Mouse (Mus musculus) thymus, postnatal 0 days (tissue): ENCODE measurements around the gene Hps6. TPM values are rescaled to one million over a fixed set of nuclear protein-coding genes. Genes with fewer than 3 reads are reported as not detected.

ENCODE experiments used
- DNase-seq: peaks from one replicate; pipeline ENCODE4 v3.0.0-alpha.2; 2015; ENCODE audit warnings: low spot score
- polyA plus RNA-seq: library from polyadenylated mRNA; unstranded; fragments of >200 nt; fragmentation: Nextera tagmentation; extraction: Ambion mirVana; gene quantifications from 2 replicates; pipeline ENCODE4 v1.2.1, GENCODE M21; 2015

Gene Hps6
- polyA plus RNA-seq, 1 experiment from 2014 or later: 7.5 TPM

GRCm38 (mm10) chr19:46029652-46030051 is 26.3 kb downstream of the Hps6 start:
- DNase-seq: no peak

DNA sequence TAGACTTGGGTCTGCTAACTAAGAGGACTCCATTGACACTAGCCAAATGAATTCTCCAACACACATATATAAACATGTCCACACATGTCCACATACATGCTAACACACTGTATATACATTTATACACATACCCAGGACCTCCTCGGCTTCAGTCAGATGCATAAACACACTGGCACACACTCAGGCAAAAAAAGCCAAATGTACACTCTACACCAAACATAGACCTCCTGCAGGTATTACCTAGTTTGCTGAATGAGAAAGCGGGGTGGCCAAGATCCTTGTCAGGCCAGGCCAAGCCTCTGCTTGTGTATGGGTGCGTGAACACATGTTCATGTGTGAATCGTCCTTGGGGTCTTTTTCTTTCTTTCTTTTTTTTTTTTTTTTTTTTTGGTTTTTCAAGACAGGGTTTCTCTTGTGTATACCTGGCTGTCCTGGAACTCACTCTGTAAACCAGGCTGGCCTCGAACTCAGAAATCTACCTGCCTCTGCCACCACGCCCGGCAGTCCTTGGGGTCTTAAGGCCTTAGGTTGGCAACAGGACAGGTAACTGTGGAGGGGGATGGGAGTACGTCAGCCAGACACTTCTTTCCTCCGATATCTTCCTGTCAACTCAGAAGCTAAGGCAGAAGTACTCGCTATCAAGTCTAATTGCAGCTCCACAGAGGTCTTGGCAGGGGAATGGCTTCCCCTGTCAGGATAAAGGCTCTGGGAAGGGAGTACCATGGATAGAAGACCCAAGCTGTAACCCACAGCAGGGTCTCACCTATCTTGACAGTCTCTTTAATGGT is 27.1 kb downstream of the Hps6 start:
- DNase-seq: no peak

- no peak for DNase-seq
Observed at GRCm38 (mm10) chr19:46031689-46032432, 28.6 kb downstream of the Hps6 start.

- DNase-seq: no peak
Observed at GRCm38 (mm10) chr19:46032731-46033510, 29.6 kb downstream of the Hps6 start.

DNA sequence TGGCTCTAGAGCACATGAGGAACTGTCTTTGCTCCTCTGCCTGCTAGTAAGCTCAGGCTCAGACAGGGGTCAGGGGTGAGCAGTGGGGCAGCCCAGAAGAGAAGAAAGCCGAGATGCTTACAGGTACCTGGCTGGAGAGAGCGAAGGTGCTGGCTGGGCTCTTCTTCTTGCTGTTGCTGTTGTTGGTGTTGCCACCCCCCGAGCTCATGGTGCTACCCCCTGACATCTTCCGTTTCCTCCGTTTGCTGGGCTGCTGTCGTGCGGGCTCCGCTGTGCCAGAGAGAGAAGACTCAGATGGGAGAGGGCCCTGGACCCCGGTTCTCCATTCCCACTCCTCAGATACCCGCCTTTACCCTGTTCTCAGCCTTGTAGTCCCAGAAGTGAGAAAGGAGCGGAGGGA is 30.6 kb downstream of the Hps6 start:
- no peak for DNase-seq

GRCm38 (mm10) chr19:46035971-46036370 is 32.7 kb downstream of the Hps6 start:
- no peak for DNase-seq

DNA sequence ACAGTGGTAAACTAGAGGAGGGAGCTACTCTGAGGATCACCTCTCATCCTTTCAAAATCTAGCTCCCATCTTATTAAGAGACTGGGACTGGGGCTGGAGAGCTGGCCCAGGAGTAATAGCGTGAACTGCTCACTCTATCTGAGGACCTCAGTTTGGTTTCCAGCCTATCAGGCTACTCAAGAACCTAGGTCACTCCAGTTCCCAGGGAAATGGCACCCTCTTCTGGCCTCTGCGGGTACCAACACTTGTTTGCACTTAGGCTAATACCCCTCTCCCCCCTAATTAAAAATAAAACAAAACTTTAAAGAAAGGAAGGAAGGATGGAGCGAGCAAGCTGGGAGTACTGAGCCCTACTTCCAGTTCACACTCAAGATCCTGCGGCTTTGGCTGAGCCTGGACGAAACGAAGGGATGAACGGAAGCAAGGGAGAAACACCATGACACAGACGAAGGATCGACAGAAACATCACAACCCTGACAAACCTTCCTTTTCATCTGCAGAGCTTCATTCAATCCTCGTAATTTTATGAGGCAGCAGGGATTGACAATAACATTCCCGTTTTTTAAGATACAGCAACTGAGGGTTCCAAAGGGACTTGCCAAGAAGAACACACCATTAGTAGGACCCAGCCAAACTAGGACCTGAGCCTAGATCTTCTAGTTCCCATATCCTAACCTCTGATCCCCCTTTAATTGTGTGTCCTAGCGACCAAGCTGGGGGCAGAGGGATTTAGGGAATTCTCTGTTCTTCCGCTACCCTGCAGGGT is 33.4 kb downstream of the Hps6 start:
- no peak for DNase-seq

DNA sequence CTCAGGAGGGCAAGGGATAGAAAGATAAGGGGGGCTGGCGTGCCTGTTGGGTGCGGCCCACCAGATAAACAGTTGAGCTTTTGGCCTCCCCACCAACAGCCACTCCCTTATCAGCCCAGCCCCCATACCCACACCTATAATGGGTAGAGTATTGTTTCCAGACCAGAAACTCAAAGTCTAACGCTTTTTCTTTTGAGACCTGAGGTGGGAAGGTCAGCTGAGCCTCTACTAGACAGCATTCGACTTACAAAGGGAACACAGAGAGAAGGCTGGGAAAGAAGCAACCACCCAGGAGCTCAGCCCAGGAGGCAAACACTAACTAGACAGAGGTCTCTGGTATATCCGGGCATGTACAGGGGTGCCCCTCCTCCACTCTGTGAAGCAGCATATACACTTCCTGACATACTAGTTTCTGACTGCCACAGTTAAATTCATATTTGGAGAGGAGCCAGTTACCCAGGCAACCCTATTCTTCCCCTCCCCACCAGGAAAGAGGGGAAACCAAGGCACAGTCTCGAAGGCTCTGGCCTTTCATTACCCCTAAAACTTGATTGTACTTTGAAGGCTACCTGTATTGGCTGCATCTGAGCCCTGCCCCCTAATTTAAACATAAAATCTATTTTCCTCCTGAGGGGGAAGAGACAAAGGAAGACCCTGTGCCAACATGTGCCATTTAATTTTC is 34.1 kb downstream of the Hps6 start:
- DNase-seq: peak; percentile 69

- no peak for DNase-seq
Observed at GRCm38 (mm10) chr19:46037925-46038850, 34.9 kb downstream of the Hps6 start.

GRCm38 (mm10) chr19:46038851-46039260 is 35.5 kb downstream of the Hps6 start:
- DNase-seq: no peak

DNA sequence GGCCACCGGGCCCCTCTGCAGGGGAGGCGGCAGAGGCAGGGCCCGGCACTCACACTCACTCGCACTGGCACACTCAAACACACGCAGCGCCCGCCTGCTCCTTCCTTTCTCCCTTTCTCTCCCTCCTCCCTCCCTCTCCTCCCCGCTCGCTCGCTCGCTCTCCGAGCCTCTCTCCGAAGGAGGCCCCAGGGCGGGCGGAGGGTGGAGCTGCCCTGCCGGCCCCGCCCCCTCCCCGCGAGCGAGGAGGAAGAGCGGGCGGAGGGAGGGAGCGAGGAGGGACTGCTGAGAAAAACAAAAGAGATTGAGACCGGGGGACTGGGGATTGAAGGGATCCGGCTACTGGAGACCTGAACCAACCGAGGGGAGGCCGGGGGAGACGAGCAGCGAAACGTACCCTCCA is 36.2 kb downstream of the Hps6 start:
- DNase-seq: peak; percentile 96

- peak; percentile 79 for DNase-seq
Observed at GRCm38 (mm10) chr19:46040149-46040902, 37.0 kb downstream of the Hps6 start.

DNA sequence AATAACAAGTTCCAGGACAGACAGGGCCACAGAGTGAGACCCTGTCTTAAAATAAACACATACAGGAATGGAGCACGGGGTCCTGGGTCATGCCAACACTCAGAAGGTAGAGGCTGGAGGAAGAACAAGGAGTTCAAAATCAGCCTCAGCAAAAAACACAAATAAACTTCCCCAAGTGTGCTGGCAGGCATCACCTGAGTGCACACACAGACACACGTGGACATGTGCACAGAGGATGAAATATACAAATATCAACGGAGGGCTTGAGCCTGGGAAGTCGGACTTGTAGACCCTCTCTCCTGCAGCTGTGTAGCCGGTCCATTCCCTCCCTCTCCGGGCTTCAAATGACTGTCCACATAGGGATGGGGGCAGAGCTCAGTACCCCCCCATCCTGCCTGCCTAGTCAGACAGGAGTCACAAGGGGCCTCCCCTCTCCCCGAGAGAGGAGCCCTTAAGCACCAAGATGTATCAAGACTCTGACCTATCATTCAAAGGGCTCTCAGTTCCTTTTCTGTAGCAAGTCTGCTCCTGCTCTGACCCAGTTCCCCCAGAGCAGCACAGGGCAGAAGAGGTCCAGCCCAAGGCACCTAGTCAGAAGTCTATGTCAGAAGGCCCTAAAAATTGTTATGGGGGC is 38.1 kb downstream of the Hps6 start:
- DNase-seq: no peak

DNA sequence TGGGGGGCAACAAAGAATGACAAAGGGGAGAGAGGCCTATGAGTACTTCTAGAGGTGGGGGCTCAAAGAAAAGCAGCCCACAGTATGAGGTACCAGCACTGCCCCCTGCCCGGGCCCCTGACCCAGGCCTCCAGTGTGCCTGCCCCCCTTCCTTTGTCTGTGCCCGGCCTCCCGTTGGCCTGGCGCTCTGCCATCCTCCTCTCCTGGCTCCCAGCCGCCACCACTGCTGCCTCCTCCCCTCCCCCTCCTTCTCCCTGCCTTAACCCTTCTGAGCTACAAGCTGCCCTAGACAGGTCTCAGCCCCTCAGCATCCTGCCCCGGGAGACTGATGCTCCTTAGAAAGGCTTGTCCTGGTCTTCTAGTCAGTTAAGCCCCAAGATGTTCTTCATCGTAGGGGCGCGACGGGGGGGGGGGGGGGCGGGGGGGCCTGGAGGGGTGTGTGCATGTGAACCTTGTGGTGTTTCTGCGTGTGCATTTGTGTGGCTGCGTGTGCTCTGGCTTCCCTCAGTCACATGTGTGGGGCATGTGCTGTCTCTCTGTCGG is 38.7 kb downstream of the Hps6 start:
- peak; percentile 53 for DNase-seq

DNA sequence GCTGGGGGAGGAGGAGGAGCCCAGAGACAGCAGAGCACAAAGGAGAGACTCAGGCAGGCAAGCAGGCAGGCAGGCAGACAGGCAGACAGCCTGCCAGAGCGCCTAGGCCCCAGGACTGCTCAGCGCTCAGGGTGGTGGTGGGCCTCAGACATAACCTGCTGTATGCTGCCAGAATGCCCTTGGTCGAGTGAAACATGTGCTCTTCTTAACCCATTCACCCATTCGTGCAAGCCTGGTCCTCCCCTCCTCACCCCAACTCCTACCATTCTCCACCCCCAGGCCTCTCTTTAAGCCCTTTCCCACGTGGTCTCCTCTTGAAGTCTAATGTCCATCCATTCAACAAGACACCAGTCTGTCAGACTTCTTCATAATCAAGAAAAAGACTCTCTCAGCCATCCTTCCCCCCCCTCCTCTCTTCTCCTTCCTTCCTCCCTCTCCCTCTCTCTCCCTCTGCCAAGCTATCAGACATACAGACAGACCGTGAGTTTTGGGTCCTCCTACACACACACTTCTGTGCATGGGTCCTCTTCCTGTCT is 39.2 kb downstream of the Hps6 start:
- DNase-seq: peak; percentile 70

GRCm38 (mm10) chr19:46043380-46043779 is 40.1 kb downstream of the Hps6 start:
- DNase-seq: no peak

DNA sequence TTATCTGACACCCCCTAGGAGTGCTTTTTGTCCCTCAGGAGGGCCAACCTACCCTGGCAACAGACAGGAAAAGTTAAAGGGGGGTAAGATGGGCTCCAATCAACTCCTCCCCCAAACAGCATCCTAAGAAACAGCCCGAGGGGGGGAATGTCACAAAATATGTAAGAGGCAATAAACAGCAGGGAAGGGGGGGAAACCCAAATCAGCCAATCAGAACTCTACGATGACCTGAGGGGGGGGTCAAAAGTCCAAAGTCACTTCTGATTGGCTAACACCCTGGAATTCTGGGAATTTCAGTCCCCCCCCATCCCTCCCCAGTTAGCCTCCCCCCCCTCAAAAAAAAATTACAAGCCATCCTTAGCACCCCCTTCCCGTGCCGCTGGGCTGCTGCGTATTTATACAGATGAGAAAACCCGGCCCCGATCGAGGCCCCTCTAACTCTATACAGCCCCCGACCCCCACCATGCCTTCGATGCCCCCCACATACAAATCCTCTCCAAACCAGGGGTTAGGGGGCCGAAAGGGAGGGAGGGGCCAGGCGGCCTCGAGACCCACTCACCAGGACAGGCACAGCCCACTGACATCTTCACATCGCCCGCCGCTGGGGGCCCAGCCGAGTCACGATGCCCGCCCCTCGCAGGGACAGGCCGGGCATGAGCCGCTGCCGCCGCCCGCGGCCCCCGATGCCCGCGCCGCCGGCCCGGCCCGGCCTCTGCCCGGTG is 41.1 kb downstream of the Hps6 start, which contains the start of gene Pprc1:
Pprc1 (plus strand) TSS at position 616 of the 722 bp plus-strand sequence.
- no peak for DNase-seq
